Mouse (Mus musculus): ENCODE results near the gene Olfr196.
"Not testable (repeated sequence)": the region's sequence is repeated elsewhere in the genome, so short reads cannot be mapped to it uniquely, and the experiment has no call there.

Gene Olfr196

GRCm38 (mm10) chr16:59170354-59170753, at the start of gene Olfr196:
Gene Olfr196 (minus strand): TSS chr16:59170454.
- no peak for DNase-seq (ENCODE audit: low spot score in 2 of 2)

GRCm38 (mm10) chr16:59219667-59220066, 49.4 kb upstream of the Olfr196 start, which contains the start of gene Olfr199:
Gene Olfr199 (minus strand): TSS chr16:59219767.
- not testable (repeated sequence) for DNase-seq (ENCODE audit: low spot score in 2 of 2)

- not testable (repeated sequence) for DNase-seq (ENCODE audit: low spot score in 2 of 2)
Measured at GRCm38 (mm10) chr16:59217861-59218260, 47.6 kb upstream of the Olfr196 start.

- DNase-seq (ENCODE audit: low spot score in 2 of 2) = not testable (repeated sequence)
Measured at GRCm38 (mm10) chr16:59203433-59203832, 33.2 kb upstream of the Olfr196 start, which contains the start of gene Olfr198. Gene Olfr198 (minus strand): TSS chr16:59203533.

GRCm38 (mm10) chr16:59151996-59152395, 18.3 kb downstream of the Olfr196 start:
- no peak for DNase-seq (ENCODE audit: low spot score in 2 of 2)

- DNase-seq (ENCODE audit: low spot score in 2 of 2) = no peak
Measured at GRCm38 (mm10) chr16:59146746-59147145, 23.5 kb downstream of the Olfr196 start, which contains the start of gene Olfr195. Gene Olfr195 (plus strand): TSS chr16:59147046.

DNA sequence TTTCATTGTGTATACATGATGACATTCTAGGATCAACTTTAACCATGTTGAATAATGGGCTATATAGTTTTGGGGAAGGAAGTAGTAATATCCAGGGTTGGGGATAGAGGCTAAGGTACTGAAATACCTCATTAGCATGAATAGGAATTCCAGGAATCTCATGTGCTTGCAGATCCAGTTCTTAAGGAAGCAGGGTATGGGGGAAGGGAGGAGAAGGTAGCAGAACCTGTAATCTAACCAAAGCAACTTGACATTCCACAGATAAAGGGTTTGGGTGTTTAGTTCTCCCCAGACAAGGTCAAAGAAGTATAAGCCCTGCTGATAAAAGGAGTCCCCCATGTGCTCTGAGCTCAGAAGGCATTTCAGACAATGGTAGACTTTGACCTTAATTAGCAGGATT, 29.1 kb downstream of the Olfr196 start:
- DNase-seq (ENCODE audit: low spot score in 2 of 2) = no peak

GRCm38 (mm10) chr16:59130740-59131139, 39.5 kb downstream of the Olfr196 start:
- no peak for DNase-seq (ENCODE audit: low spot score in 2 of 2)

GRCm38 (mm10) chr16:59120969-59121368, 49.3 kb downstream of the Olfr196 start, which contains the start of gene Olfr194:
Gene Olfr194 (minus strand): TSS chr16:59121069.
- no peak for DNase-seq (ENCODE audit: low spot score in 2 of 2)
